Mouse (Mus musculus) bone marrow macrophage, adult 2 months (primary cell): Measurements from ENCODE around the gene Cdc42ep4. TPM values are rescaled to one million over a fixed set of nuclear protein-coding genes. Genes with fewer than 3 reads are reported as not detected.

ENCODE experiments used
- H3K27ac ChIP-seq: 2 replicates; pipeline ENCODE4 v1.5.1; 2012; ENCODE audit warnings: low read depth, low read length; ENCODE audit not compliant: insufficient read depth
- H3K4me1 ChIP-seq: 2 replicates; pipeline ENCODE4 v1.6.1; 2012; ENCODE audit warnings: low read length; ENCODE audit not compliant: control insufficient read depth, insufficient read depth
- H3K4me3 ChIP-seq: 2 replicates; pipeline ENCODE4 v1.5.1; 2012; ENCODE audit warnings: mild to moderate bottlenecking, low read length, moderate library complexity; ENCODE audit not compliant: insufficient read depth
- CTCF ChIP-seq: IDR thresholded peaks from 2 replicates; pipeline ENCODE4 v1.5.1; 2012; ENCODE audit warnings: low read depth, mild to moderate bottlenecking, low read length, moderate library complexity
- POLR2A ChIP-seq: IDR thresholded peaks from 2 replicates; pipeline ENCODE4 v1.6.1; 2012; ENCODE audit warnings: mild to moderate bottlenecking, low read depth, low read length, borderline replicate concordance
- polyA plus RNA-seq: library from polyadenylated mRNA; stranded (reverse); fragments of >200 nt; gene quantifications from 2 replicates; pipeline ENCODE4 v1.2.4, GENCODE M21; 2012; ENCODE audit not compliant: missing spikeins, insufficient read depth, insufficient read length

Cdc42ep4 gene
- polyA plus RNA-seq, 1 experiment, result 20.9 TPM

GRCm38 (mm10) chr11:113677378-113677777, 74.3 kb downstream of the Cdc42ep4 start:
- peaks cover 31% of the 10 kb centered on the region for H3K4me1 ChIP-seq
- no peak overlapping the region for H3K27ac ChIP-seq
- H3K4me3 ChIP-seq, result no peak overlapping the region
- TF ChIP-seq CTCF, result no peak
- no peak for TF ChIP-seq POLR2A

Other genes starting within 250 kb of the Cdc42ep4 start
- gene Sstr2, start 132.5 kb downstream of the Cdc42ep4 start, polyA plus RNA-seq, result not detected in 2 replicates
- 40.6 and 49.9 TPM in 2 replicates for gene Cog1, start 102.7 kb downstream of the Cdc42ep4 start, polyA plus RNA-seq
- gene Slc39a11, start 101.8 kb downstream of the Cdc42ep4 start, polyA plus RNA-seq, result 17.7 and 24.3 TPM in 2 replicates
- 24.3 and 24.7 TPM in 2 replicates for gene Fam104a, start 67.7 kb downstream of the Cdc42ep4 start, polyA plus RNA-seq
- gene D11Wsu47e, start 67.5 kb downstream of the Cdc42ep4 start, polyA plus RNA-seq, result 8.2 and 11.4 TPM in 2 replicates
- not detected in 2 replicates for gene Cpsf4l, start 41.9 kb downstream of the Cdc42ep4 start, polyA plus RNA-seq